Mouse (Mus musculus) MEL (cell line): ENCODE measurements around the gene Pbxip1. TPM values are rescaled to one million over a fixed set of nuclear protein-coding genes. Genes with fewer than 3 reads are reported as not detected.

Source experiments
- DNase-seq: peaks from one replicate; pipeline ENCODE4 v3.0.0; 2011; ENCODE audit warnings: low read depth, low spot score
- H3K27ac ChIP-seq: 2 replicates; pipeline ENCODE4 v1.5.1; 2012; ENCODE audit warnings: low read depth, mild to moderate bottlenecking, control low read depth, low read length, moderate library complexity; ENCODE audit not compliant: control insufficient read depth
- H3K27me3 ChIP-seq, 2 experiments: fragments of 150-350 bp in 1 of 2; sonication (generic) in 1 of 2; 2 replicates each; pipeline ENCODE4 v1.6.1; 2012; ENCODE audit warnings: low read length in 2 of 2, mild to moderate bottlenecking in 2 of 2, improper control_type of control experiment in 1 of 2, moderate library complexity in 1 of 2; ENCODE audit not compliant: insufficient read depth in 2 of 2, control insufficient read depth in 1 of 2
- H3K36me3 ChIP-seq, 2 experiments: 2 replicates each; pipeline ENCODE4 v1.6.1; 2012 to 2014; ENCODE audit warnings: low read length in 2 of 2, improper control_type of control experiment in 1 of 2, inconsistent platforms in 1 of 2, mild to moderate bottlenecking in 1 of 2; ENCODE audit not compliant: insufficient read depth in 2 of 2, control insufficient read depth in 1 of 2
- H3K4me1 ChIP-seq, 2 experiments: fragments of 150-350 bp in 1 of 2; sonication (generic) in 1 of 2; 2 replicates each; pipeline ENCODE4 v1.6.1; 2012; ENCODE audit warnings: low read length in 2 of 2, improper control_type of control experiment in 1 of 2, mild to moderate bottlenecking in 1 of 2; ENCODE audit not compliant: insufficient read depth in 2 of 2, control insufficient read depth in 1 of 2
- H3K4me3 ChIP-seq, 2 experiments: fragments of 150-350 bp in 1 of 2; sonication (generic) in 1 of 2; 2 replicates each; pipeline ENCODE4 v1.5.1; 2012; ENCODE audit warnings: low read depth in 2 of 2, low read length in 2 of 2, mild to moderate bottlenecking in 2 of 2, moderate library complexity in 2 of 2, control low read depth in 1 of 2, improper control_type of control experiment in 1 of 2; ENCODE audit not compliant: control insufficient read depth in 1 of 2, insufficient read depth in 1 of 2
- H3K79me2 ChIP-seq: 2 replicates; pipeline ENCODE4 v1.6.1; 2012; ENCODE audit warnings: mild to moderate bottlenecking, low read length, moderate library complexity; ENCODE audit not compliant: control insufficient read depth, poor library complexity, insufficient read depth
- H3K9ac ChIP-seq: 2 replicates; pipeline ENCODE4 v1.6.1; 2012; ENCODE audit warnings: low read depth, mild to moderate bottlenecking, control low read depth, low read length, moderate library complexity; ENCODE audit not compliant: control insufficient read depth, poor library complexity, severe bottlenecking
- H3K9me3 ChIP-seq: fragments of 150-350 bp; sonication (generic); replicated peaks from 2 replicates; pipeline ENCODE4 v1.6.1; 2012; ENCODE audit warnings: mild to moderate bottlenecking, low read length, improper control_type of control experiment, moderate library complexity; ENCODE audit not compliant: insufficient read depth
- BHLHE40 ChIP-seq: IDR thresholded peaks from 2 replicates; pipeline ENCODE4 v1.6.1; 2012; ENCODE audit warnings: low read depth, mild to moderate bottlenecking, inconsistent platforms, low read length, improper control_type of control experiment, borderline replicate concordance
- CHD2 ChIP-seq: IDR thresholded peaks from 2 replicates; pipeline ENCODE4 v1.6.1; 2011; ENCODE audit warnings: low read length, improper control_type of control experiment
- ELF1 ChIP-seq: IDR thresholded peaks from 2 replicates; pipeline ENCODE4 v1.6.1; 2014; ENCODE audit warnings: low read depth, mild to moderate bottlenecking, inconsistent platforms, low read length, improper control_type of control experiment, moderate library complexity
- ETS1 ChIP-seq: IDR thresholded peaks from 2 replicates; pipeline ENCODE4 v1.6.1; 2012; ENCODE audit warnings: low read depth, mild to moderate bottlenecking, inconsistent platforms, low read length, improper control_type of control experiment, moderate library complexity
- HCFC1 ChIP-seq: IDR thresholded peaks from 2 replicates; pipeline ENCODE4 v1.6.1; 2012; ENCODE audit warnings: low read depth, mild to moderate bottlenecking, inconsistent platforms, low read length, improper control_type of control experiment, moderate library complexity
- MAX ChIP-seq: IDR thresholded peaks from 2 replicates; pipeline ENCODE4 v1.6.1; 2011; ENCODE audit warnings: low read length, improper control_type of control experiment
- MAZ ChIP-seq: IDR thresholded peaks from 2 replicates; pipeline ENCODE4 v1.6.1; 2012; ENCODE audit warnings: low read depth, mild to moderate bottlenecking, inconsistent platforms, low read length, improper control_type of control experiment
- MXI1 ChIP-seq: IDR thresholded peaks from 2 replicates; pipeline ENCODE4 v1.6.1; 2011; ENCODE audit warnings: mild to moderate bottlenecking, low read depth, low read length, improper control_type of control experiment
- NELFE ChIP-seq: IDR thresholded peaks from 2 replicates; pipeline ENCODE4 v1.6.1; 2011; ENCODE audit warnings: low read depth, low read length, improper control_type of control experiment
- POLR2A ChIP-seq, 2 experiments: IDR thresholded peaks; 2 replicates each; pipeline ENCODE4 v1.6.1; 2011 to 2012; ENCODE audit warnings: low read length in 2 of 2, mild to moderate bottlenecking in 2 of 2, control low read depth in 1 of 2, improper control_type of control experiment in 1 of 2, low read depth in 1 of 2, moderate library complexity in 1 of 2; ENCODE audit not compliant: control insufficient read depth in 1 of 2, insufficient read depth in 1 of 2, poor library complexity in 1 of 2
- POLR2AphosphoS2 ChIP-seq: IDR thresholded peaks from 2 replicates; pipeline ENCODE4 v1.6.1; 2011; ENCODE audit warnings: low read length, improper control_type of control experiment
- POLR2AphosphoS5 ChIP-seq: IDR thresholded peaks from 2 replicates; pipeline ENCODE4 v1.6.1; 2012; ENCODE audit warnings: low read depth, borderline replicate concordance, mild to moderate bottlenecking, inconsistent platforms, low read length, moderate library complexity, mixed read lengths
- RAD21 ChIP-seq: IDR thresholded peaks from 2 replicates; pipeline ENCODE4 v1.6.1; 2011; ENCODE audit warnings: mild to moderate bottlenecking, low read depth, low read length, improper control_type of control experiment
- RCOR1 ChIP-seq: IDR thresholded peaks from 2 replicates; pipeline ENCODE4 v1.6.1; 2012; ENCODE audit warnings: low read depth, mild to moderate bottlenecking, inconsistent platforms, low read length, improper control_type of control experiment
- SIN3A ChIP-seq: IDR thresholded peaks from 2 replicates; pipeline ENCODE4 v1.6.1; 2012; ENCODE audit warnings: low read length, improper control_type of control experiment, inconsistent platforms
- TBP ChIP-seq: IDR thresholded peaks from 2 replicates; pipeline ENCODE4 v1.8.0; 2011; ENCODE audit warnings: low read depth, low read length, improper control_type of control experiment
- TCF12 ChIP-seq: IDR thresholded peaks from 2 replicates; pipeline ENCODE4 v1.6.1; 2014; ENCODE audit warnings: low read depth, mild to moderate bottlenecking, inconsistent platforms, low read length, improper control_type of control experiment, moderate library complexity
- UBTF ChIP-seq: IDR thresholded peaks from 2 replicates; pipeline ENCODE4 v1.6.1; 2012; ENCODE audit warnings: low read depth, mild to moderate bottlenecking, inconsistent platforms, low read length, improper control_type of control experiment, moderate library complexity, borderline replicate concordance; ENCODE audit not compliant: insufficient read depth
- USF1 ChIP-seq: IDR thresholded peaks from 2 replicates; pipeline ENCODE4 v1.6.1; 2014; ENCODE audit warnings: low read depth, mild to moderate bottlenecking, inconsistent platforms, low read length, improper control_type of control experiment, moderate library complexity
- USF2 ChIP-seq, 2 experiments: IDR thresholded peaks; 2 replicates each; pipeline ENCODE4 v1.6.1; 2011 to 2012; ENCODE audit warnings: improper control_type of control experiment in 2 of 2, low read length in 2 of 2, borderline replicate concordance in 1 of 2, inconsistent platforms in 1 of 2, low read depth in 1 of 2, mild to moderate bottlenecking in 1 of 2; ENCODE audit not compliant: insufficient read depth in 1 of 2
- ZMIZ1 ChIP-seq: IDR thresholded peaks from 2 replicates; pipeline ENCODE4 v1.6.1; 2012; ENCODE audit warnings: low read depth, mild to moderate bottlenecking, inconsistent platforms, low read length, improper control_type of control experiment, moderate library complexity
- ZNF384 ChIP-seq: IDR thresholded peaks from 2 replicates; pipeline ENCODE4 v1.6.1; 2012; ENCODE audit warnings: low read depth, mild to moderate bottlenecking, inconsistent platforms, low read length, improper control_type of control experiment
- polyA plus RNA-seq, 2 experiments: library from polyadenylated mRNA; stranded (reverse) in 1 of 2; unstranded in 1 of 2; fragments of >175 nt in 1 of 2; fragments of >200 nt in 1 of 2; gene quantifications; 2 replicates each; pipeline versions ENCODE4 v1.2.1 to v1.2.4; 2012; ENCODE audit warnings: low replicate concordance in 2 of 2, low read depth in 1 of 2; ENCODE audit not compliant: insufficient read length in 2 of 2, insufficient read depth in 1 of 2, missing spikeins in 1 of 2
- total RNA-seq: library from RNA; depleted of rRNA; stranded (reverse); fragments of 300-350 nt; gene quantifications from 2 replicates; pipeline ENCODE4 v1.2.3, GENCODE M21; 2012; rRNA removed

The Pbxip1 gene
- total RNA-seq (4.8 and 7.6 TPM in 2 replicates), polyA plus RNA-seq (10 to 100 TPM in 1 of 2 experiments, not detected in 1; 10.7 TPM)

GRCm38 (mm10) chr3:89436176-89437113 is at the start of gene Pbxip1:
Gene Pbxip1 (plus strand): TSS chr3:89436706.
- Histone ChIP-seq H3K36me3 (peaks cover 0 to 11% of the 10 kb centered on the region in 2 experiments; a peak in 2 of 4 replicates), H3K79me2 (peaks cover 4% of the 10 kb centered on the region), H3K4me1 (peaks cover under 1 to 9% of the 10 kb centered on the region in 2 experiments; a peak in 3 of 4 replicates), H3K27ac (peak within 1 kb of the TSS; percentile 61), H3K9me3 (no peaks in the 10 kb centered on the region), H3K9ac (peak within 1 kb of the TSS; percentile 67), H3K4me3 (peak within 1 kb of the TSS; percentile 68 to 81), H3K27me3 (no peaks in the 10 kb centered on the region)
- DNase-seq = peak; percentile 91
- TF ChIP-seq TCF12 = peak; percentile 45
- TF ChIP-seq NELFE = peak; percentile 78
- peak; percentile 58 to 87; a peak in 3 of 4 replicates for TF ChIP-seq USF2 (IDR thresholded peaks at IDR 0.05; ENCODE audit: borderline replicate concordance in 1 of 2, insufficient read depth in 1 of 2, low read depth in 1 of 2, low read length in 2 of 2)
- TF ChIP-seq ELF1 = peak; percentile 67
- no peak for TF ChIP-seq UBTF
- peak; percentile 67 for TF ChIP-seq CHD2
- TF ChIP-seq TBP = peak; percentile 75; the same call in 1 of the 2 replicates
- TF ChIP-seq MXI1 = peak; percentile 76
- peak; percentile 89 for TF ChIP-seq SIN3A
- peak; percentile 99 for TF ChIP-seq USF1
- TF ChIP-seq ZNF384 = no peak
- TF ChIP-seq ZMIZ1 = peak; percentile 75; the same call in 1 of the 2 replicates
- TF ChIP-seq BHLHE40 = 0 out of 2 replicates have a peak, but pooled peaks have one; percentile 33
- TF ChIP-seq RCOR1 = peak; percentile 51
- no peak for TF ChIP-seq POLR2AphosphoS5
- no peak for TF ChIP-seq ETS1
- no peak for TF ChIP-seq RAD21
- TF ChIP-seq POLR2AphosphoS2 = peak; percentile 67; the same call in 1 of the 2 replicates
- peak; percentile 71; the same call in 1 of the 2 replicates for TF ChIP-seq HCFC1
- peak; percentile 84; the same call in 1 of the 2 replicates for TF ChIP-seq MAZ
- TF ChIP-seq MAX = peak; percentile 94
- peak in 1 of 2 experiments; percentile 82; a peak in 2 of 4 replicates for TF ChIP-seq POLR2A (IDR thresholded peaks at IDR 0.05; ENCODE audit: control insufficient read depth in 1 of 2, insufficient read depth in 1 of 2, low read depth in 1 of 2, low read length in 2 of 2, poor library complexity in 1 of 2)
